Mouse (Mus musculus): Measurements from ENCODE around the gene 1500009L16Rik.

Gene 1500009L16Rik

GRCm38 (mm10) chr10:83758732-83759131, 36.1 kb downstream of the 1500009L16Rik start:
- no peak for DNase-seq (ENCODE audit: low read depth in 2 of 2, low spot score in 2 of 2)

- no peak for DNase-seq (ENCODE audit: low read depth in 2 of 2, low spot score in 2 of 2)
Observed at GRCm38 (mm10) chr10:83760535-83760934, 37.9 kb downstream of the 1500009L16Rik start.

- DNase-seq (ENCODE audit: low read depth in 2 of 2, low spot score in 2 of 2), result no peak
Observed at GRCm38 (mm10) chr10:83763891-83764290, 41.2 kb downstream of the 1500009L16Rik start.

- no peak for DNase-seq (ENCODE audit: low read depth in 2 of 2, low spot score in 2 of 2)
Observed at GRCm38 (mm10) chr10:83766882-83767281, 44.2 kb downstream of the 1500009L16Rik start.

- peak in 1 of 2 experiments; percentile 9 for DNase-seq (ENCODE audit: low read depth in 2 of 2, low spot score in 2 of 2)
Observed at GRCm38 (mm10) chr10:83776272-83776878, 53.7 kb downstream of the 1500009L16Rik start.

GRCm38 (mm10) chr10:83777253-83777652, 54.6 kb downstream of the 1500009L16Rik start:
- no peak for DNase-seq (ENCODE audit: low read depth in 2 of 2, low spot score in 2 of 2)

GRCm38 (mm10) chr10:83781854-83782253, 59.2 kb downstream of the 1500009L16Rik start:
- DNase-seq (ENCODE audit: low read depth in 2 of 2, low spot score in 2 of 2), result no peak

- DNase-seq (ENCODE audit: low read depth in 2 of 2, low spot score in 2 of 2), result no peak
Observed at GRCm38 (mm10) chr10:83782371-83783120, 59.9 kb downstream of the 1500009L16Rik start.

- DNase-seq (ENCODE audit: low read depth in 2 of 2, low spot score in 2 of 2), result peak in 1 of 2 experiments; percentile 29
Observed at GRCm38 (mm10) chr10:83785003-83785402, 62.3 kb downstream of the 1500009L16Rik start.

- DNase-seq (ENCODE audit: low read depth in 2 of 2, low spot score in 2 of 2), result no peak
Observed at GRCm38 (mm10) chr10:83785627-83786392, 63.1 kb downstream of the 1500009L16Rik start.

- DNase-seq (ENCODE audit: low read depth in 2 of 2, low spot score in 2 of 2), result no peak
Observed at GRCm38 (mm10) chr10:83795088-83795487, 72.4 kb downstream of the 1500009L16Rik start.

GRCm38 (mm10) chr10:83795500-83795899, 72.8 kb downstream of the 1500009L16Rik start:
- DNase-seq (ENCODE audit: low read depth in 2 of 2, low spot score in 2 of 2), result no peak

- DNase-seq (ENCODE audit: low read depth in 2 of 2, low spot score in 2 of 2), result no peak
Observed at GRCm38 (mm10) chr10:83804021-83804420, 81.4 kb downstream of the 1500009L16Rik start.

- DNase-seq (ENCODE audit: low read depth in 2 of 2, low spot score in 2 of 2), result no peak
Observed at GRCm38 (mm10) chr10:83805201-83805718, 82.6 kb downstream of the 1500009L16Rik start.

- no peak for DNase-seq (ENCODE audit: low read depth in 2 of 2, low spot score in 2 of 2)
Observed at GRCm38 (mm10) chr10:83807251-83807650, 84.6 kb downstream of the 1500009L16Rik start.
